ENCODE assay signal across 17 mouse cellular contexts in the genomic region with DNA sequence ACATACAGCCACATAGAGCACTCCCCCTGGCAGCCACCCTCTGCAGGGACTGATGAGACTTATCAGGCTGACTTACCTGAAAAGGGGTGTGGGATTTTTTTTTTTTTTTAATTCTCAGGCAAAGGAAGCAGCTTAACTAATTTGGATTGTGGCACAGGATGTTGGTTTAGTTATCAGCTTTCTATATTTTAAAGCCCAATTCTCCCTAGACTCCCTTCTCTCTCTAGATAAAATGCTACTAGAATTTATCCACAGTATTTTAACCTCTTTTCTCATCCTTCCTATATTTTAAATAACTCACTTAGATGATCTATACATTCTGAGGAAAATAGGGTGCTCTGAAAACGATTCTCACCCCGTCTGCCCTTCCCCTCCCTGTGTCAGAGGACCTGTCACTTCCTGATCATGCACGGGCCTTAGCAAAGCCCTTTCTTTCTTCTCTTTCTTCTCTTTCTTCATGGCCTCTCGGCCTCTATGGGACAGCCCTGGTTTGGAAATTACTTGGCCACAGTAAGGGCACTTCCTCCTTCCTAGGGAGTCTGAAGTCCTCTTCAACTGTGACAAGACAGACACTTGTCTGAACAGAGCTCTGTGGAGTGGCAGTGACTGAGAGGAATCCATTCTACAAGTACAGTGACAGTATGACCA. TPM values are rescaled to one million over a fixed set of nuclear protein-coding genes. Genes with fewer than 3 reads are reported as not detected.
DNase-seq lines count a peak whose midpoint lies in the region; ATAC-seq and TF ChIP-seq lines count a peak whose summit lies in the region.
"Had no signal": no experiment of that assay in that cellular context is flagged by ENCODE, and none has a peak within 500 bp of the region (broad histone marks: within the 10 kb centered on the region; RNA-seq: fewer than 3 reads in every experiment).

No protein-coding gene starts in this region.

- ATAC-seq in megakaryocyte, adult 5-6 weeks (ENCODE audit: poor library complexity, severe bottlenecking), result peak; percentile 72
- ATAC-seq: forebrain, embryonic 14.5 days; midbrain, embryonic 15.5 days had no signal

- H3K27ac ChIP-seq in bone marrow, adult 2 months (ENCODE audit: control insufficient read depth, insufficient read depth, low read depth, low read length, poor library complexity), result peak overlapping the region; percentile 33; the same call in 1 of the 2 replicates
- H3K27ac ChIP-seq: heart, embryonic 10.5 days; layer of hippocampus, adult 2 months; midbrain, embryonic 15.5 days had no signal

- peaks cover 2% of the 10 kb centered on the region; the same call in 1 of the 2 replicates for H3K4me1 ChIP-seq in bone marrow, adult 2 months (ENCODE audit: control insufficient read depth, insufficient read depth, low read length)

- peak; percentile 37 for DNase-seq in layer of hippocampus, adult 9-11 months
- DNase-seq in layer of hippocampus, postnatal 10 days (ENCODE audit: low spot score in 2 of 2), result no peak
- DNase-seq in A20 (ENCODE audit: low read depth, low spot score), result peak; percentile 60
- DNase-seq in gastrocnemius, postnatal 10 days, result no peak
- DNase-seq in kidney, postnatal 10 days, result no peak
- DNase-seq in kidney, adult 9 months, result no peak
- DNase-seq: cerebellum, adult 2 months; embryo, embryonic 11 days; lung, embryonic 14.5 days; right cerebral cortex, postnatal 14 days; thymus, adult 2 months had no signal

- H3K4me3 ChIP-seq in bone marrow, adult 2 months (replicated peaks; ENCODE audit: control insufficient read depth, low read depth, low read length), result no peak overlapping the region
- H3K4me3 ChIP-seq: heart, embryonic 10.5 days; layer of hippocampus, adult 2 months; midbrain, embryonic 15.5 days had no signal

- no peak for TF ChIP-seq CTCF in bone marrow, adult 2 months (IDR thresholded peaks at IDR 0.05; ENCODE audit: control insufficient read depth, insufficient read depth, low read length)

- 5% methylated on average over 4 of the region's 4 CpGs for WGBS in bone marrow, adult 2 months

- TF ChIP-seq POLR2A in bone marrow, adult 2 months (IDR thresholded peaks at IDR 0.05; ENCODE audit: borderline replicate concordance, control insufficient read depth, low read depth, low read length), result no peak

RNA-seq across cellular contexts. Expression of a gene that starts 6.0 kb away (rescaled TPM):
- total RNA-seq in layer of hippocampus, postnatal 10 days (2021), result 10 to 100 TPM; 63.4 to 72.9 TPM
- polyA plus RNA-seq in bone marrow, adult 2 months (2011; ENCODE audit: insufficient read depth, insufficient read length, low replicate concordance, missing spikeins), result 27.7 and 64.5 TPM in 2 replicates
- total RNA-seq in megakaryocyte, adult 5-6 weeks (2015), result 272 and 276 TPM in 2 replicates
- 147 and 155 TPM in 2 replicates for total RNA-seq in megakaryocyte, adult 5-6 weeks (2017)
- 10 to 100 TPM; 35.2 to 36.7 TPM for total RNA-seq in gastrocnemius, postnatal 10 days (2021)

Comparison
In these comparisons a context has a peak if more than half of its experiments do, and no peak if none do; other contexts are left out.
1. DNase-seq: peak in layer of hippocampus, adult 9-11 months (single experiment) and A20 (single experiment); none in layer of hippocampus, postnatal 10 days (0 of 2), gastrocnemius, postnatal 10 days (single experiment), kidney, postnatal 10 days (single experiment) and kidney, adult 9 months (single experiment).